8 mouse cellular contexts compared by ENCODE assay signal in genomic region chr14:122453388-122453995, GRCm38 (mm10). TPM values are rescaled to one million over a fixed set of nuclear protein-coding genes. Genes with fewer than 3 reads are reported as not detected.
A peak's percentile ranks its signal among the peaks of the same experiment; 100 is the strongest.
DNase-seq lines count a peak whose midpoint lies in the region; ATAC-seq and TF ChIP-seq lines count a peak whose summit lies in the region.

No protein-coding gene starts in this region.

- TF ChIP-seq CTCF in kidney, postnatal 0 days (IDR thresholded peaks at IDR 0.05; ENCODE audit: low read depth) = 0 out of 2 replicates have a peak, but pooled peaks have one; percentile 31

- peaks cover 14% of the 10 kb centered on the region for H3K4me1 ChIP-seq in heart, embryonic 11.5 days (ENCODE audit: control insufficient read depth, insufficient read depth, low read length)
- peaks cover 27% of the 10 kb centered on the region for H3K4me1 ChIP-seq in embryonic facial prominence, embryonic 15.5 days
- peaks cover 10% of the 10 kb centered on the region; the same call in 1 of the 2 replicates for H3K4me1 ChIP-seq in kidney, postnatal 0 days (replicated peaks; ENCODE audit: insufficient read depth, low read length)
- peaks cover 57% of the 10 kb centered on the region for H3K4me1 ChIP-seq in midbrain, embryonic 13.5 days (replicated peaks)

- ATAC-seq in heart, embryonic 11.5 days (replicated peaks; ENCODE audit: insufficient number of reproducible peaks, low FRiP score, low TSS enrichment) = no peak
- no peak for ATAC-seq in embryonic facial prominence, embryonic 15.5 days (ENCODE audit: insufficient number of reproducible peaks, low FRiP score, low TSS enrichment, low read depth)
- no peak; the same call in 1 of the 2 replicates for ATAC-seq in kidney, postnatal 0 days (replicated peaks; ENCODE audit: low FRiP score, low read depth)
- ATAC-seq in midbrain, embryonic 13.5 days = peak; percentile 73

- peaks cover 73% of the 10 kb centered on the region for H3K27me3 ChIP-seq in heart, embryonic 11.5 days (ENCODE audit: control insufficient read depth, insufficient read depth, low read length)
- peaks cover 70% of the 10 kb centered on the region for H3K27me3 ChIP-seq in embryonic facial prominence, embryonic 15.5 days
- peaks cover 72% of the 10 kb centered on the region for H3K27me3 ChIP-seq in kidney, postnatal 0 days (ENCODE audit: insufficient read depth, low read length)
- H3K27me3 ChIP-seq in midbrain, embryonic 13.5 days = peaks cover 79% of the 10 kb centered on the region

- H3K27ac ChIP-seq in heart, embryonic 11.5 days (ENCODE audit: low read depth, low read length) = no peak overlapping the region
- H3K27ac ChIP-seq in embryonic facial prominence, embryonic 15.5 days (replicated peaks) = no peak overlapping the region
- H3K27ac ChIP-seq in kidney, postnatal 0 days = no peak overlapping the region
- peak overlapping the region; percentile 80 for H3K27ac ChIP-seq in midbrain, embryonic 13.5 days

- H3K9ac ChIP-seq in heart, embryonic 11.5 days (ENCODE audit: low read depth, low read length) = no peak overlapping the region
- H3K9ac ChIP-seq in embryonic facial prominence, embryonic 15.5 days = no peak overlapping the region
- no peak overlapping the region for H3K9ac ChIP-seq in kidney, postnatal 0 days (ENCODE audit: low read depth, low read length)
- 0 out of 2 replicates have a peak overlapping the region, but pooled peaks have one; percentile 3 for H3K9ac ChIP-seq in midbrain, embryonic 13.5 days (replicated peaks)

- no peaks in the 10 kb centered on the region for H3K9me3 ChIP-seq in heart, embryonic 11.5 days (replicated peaks; ENCODE audit: control insufficient read depth, low read length)
- H3K9me3 ChIP-seq in embryonic facial prominence, embryonic 15.5 days (replicated peaks) = no peaks in the 10 kb centered on the region
- no peaks in the 10 kb centered on the region for H3K9me3 ChIP-seq in kidney, postnatal 0 days (replicated peaks; ENCODE audit: low read length)
- no peaks in the 10 kb centered on the region for H3K9me3 ChIP-seq in midbrain, embryonic 13.5 days

- no peak for DNase-seq in heart, adult 18-20 months
- DNase-seq in R1 (ENCODE audit: low read depth, low spot score) = peak; percentile 69
- peak; percentile 35 for DNase-seq in kidney, postnatal 0 days (ENCODE audit: low spot score)
- DNase-seq in gastrocnemius, adult 8-10 months (ENCODE audit: low spot score in 2 of 2) = no peak
- no peak for DNase-seq in spleen, postnatal 4 days (ENCODE audit: low spot score in 2 of 2)

- H3K36me3 ChIP-seq in heart, embryonic 11.5 days (ENCODE audit: control insufficient read depth, insufficient read depth, low read length) = no peaks in the 10 kb centered on the region
- no peaks in the 10 kb centered on the region for H3K36me3 ChIP-seq in embryonic facial prominence, embryonic 15.5 days
- no peaks in the 10 kb centered on the region for H3K36me3 ChIP-seq in kidney, postnatal 0 days (ENCODE audit: insufficient read depth, low read length)
- no peaks in the 10 kb centered on the region for H3K36me3 ChIP-seq in midbrain, embryonic 13.5 days

- WGBS in heart, embryonic 11.5 days (ENCODE audit: insufficient replicate concordance) = 10% methylated on average over 32 of the region's 32 CpGs
- WGBS in embryonic facial prominence, embryonic 15.5 days = 6% methylated on average over 32 of the region's 32 CpGs
- WGBS in kidney, postnatal 0 days = 6% methylated on average over 32 of the region's 32 CpGs
- WGBS in midbrain, embryonic 13.5 days = under 1% methylated on average over 32 of the region's 32 CpGs

- H3K4me3 ChIP-seq in heart, embryonic 11.5 days (ENCODE audit: low read depth, low read length) = peak overlapping the region; percentile 34
- H3K4me3 ChIP-seq in embryonic facial prominence, embryonic 15.5 days (replicated peaks) = peak overlapping the region; percentile 29
- peak overlapping the region; percentile 17; the same call in 1 of the 2 replicates for H3K4me3 ChIP-seq in kidney, postnatal 0 days (replicated peaks; ENCODE audit: low read depth, low read length)
- peak overlapping the region; percentile 21 for H3K4me3 ChIP-seq in midbrain, embryonic 13.5 days (replicated peaks)

- peak overlapping the region; percentile 67 for H3K4me2 ChIP-seq in heart, embryonic 11.5 days
- H3K4me2 ChIP-seq in embryonic facial prominence, embryonic 15.5 days (replicated peaks) = peak overlapping the region; percentile 46
- peak overlapping the region; percentile 44 for H3K4me2 ChIP-seq in kidney, postnatal 0 days (ENCODE audit: low read length)
- peak overlapping the region; percentile 44 for H3K4me2 ChIP-seq in midbrain, embryonic 13.5 days (replicated peaks)

RNA-seq across cellular contexts. Expression of gene Gm5089, which starts 2.6 kb away (rescaled TPM):
- not detected in 2 replicates for polyA plus RNA-seq in heart, embryonic 11.5 days (2014; fragmentation: Nextera tagmentation; extraction: Ambion mirVana)
- not detected for total RNA-seq in heart, adult 18-20 months (2021)
- polyA plus RNA-seq in embryonic facial prominence, embryonic 15.5 days (2015; fragmentation: Nextera tagmentation; extraction: Ambion mirVana) = 0.08 TPM in 1 of 2 replicates, not detected in the other
- not detected in 2 replicates for polyA plus RNA-seq in kidney, postnatal 0 days (2015; fragmentation: Nextera tagmentation; extraction: Ambion mirVana)
- 1.1 and 2.3 TPM in 2 replicates for polyA plus RNA-seq in midbrain, embryonic 13.5 days (2015; fragmentation: Nextera tagmentation; extraction: Ambion mirVana)
- not detected for total RNA-seq in gastrocnemius, adult 8-10 months (2022)

RNA-seq across cellular contexts. Expression of gene Zic5, which starts 12.0 kb away (rescaled TPM):
- polyA plus RNA-seq in heart, embryonic 11.5 days (2014; fragmentation: Nextera tagmentation; extraction: Ambion mirVana) = 0.16 TPM in 1 of 2 replicates, not detected in the other
- total RNA-seq in heart, adult 18-20 months (2021) = not detected
- polyA plus RNA-seq in embryonic facial prominence, embryonic 15.5 days (2015; fragmentation: Nextera tagmentation; extraction: Ambion mirVana) = 0.09 and 0.89 TPM in 2 replicates
- 0.06 and 0.11 TPM in 2 replicates for polyA plus RNA-seq in kidney, postnatal 0 days (2015; fragmentation: Nextera tagmentation; extraction: Ambion mirVana)
- 15.5 and 16.7 TPM in 2 replicates for polyA plus RNA-seq in midbrain, embryonic 13.5 days (2015; fragmentation: Nextera tagmentation; extraction: Ambion mirVana)
- total RNA-seq in gastrocnemius, adult 8-10 months (2022) = not detected

RNA-seq across cellular contexts. Expression of gene Zic2, which starts 21.7 kb away (rescaled TPM):
- polyA plus RNA-seq in heart, embryonic 11.5 days (2014; fragmentation: Nextera tagmentation; extraction: Ambion mirVana) = 0.07 TPM in 1 of 2 replicates, not detected in the other
- not detected for total RNA-seq in heart, adult 18-20 months (2021)
- 0.09 and 0.32 TPM in 2 replicates for polyA plus RNA-seq in embryonic facial prominence, embryonic 15.5 days (2015; fragmentation: Nextera tagmentation; extraction: Ambion mirVana)
- not detected in 2 replicates for polyA plus RNA-seq in kidney, postnatal 0 days (2015; fragmentation: Nextera tagmentation; extraction: Ambion mirVana)
- 10.3 and 10.7 TPM in 2 replicates for polyA plus RNA-seq in midbrain, embryonic 13.5 days (2015; fragmentation: Nextera tagmentation; extraction: Ambion mirVana)
- not detected for total RNA-seq in gastrocnemius, adult 8-10 months (2022)

RNA-seq across cellular contexts. Expression of gene Gm10837, which starts 36.9 kb away (rescaled TPM):
- 0.10 TPM in 1 of 2 replicates, not detected in the other for polyA plus RNA-seq in heart, embryonic 11.5 days (2014; fragmentation: Nextera tagmentation; extraction: Ambion mirVana)
- total RNA-seq in heart, adult 18-20 months (2021) = not detected
- polyA plus RNA-seq in embryonic facial prominence, embryonic 15.5 days (2015; fragmentation: Nextera tagmentation; extraction: Ambion mirVana) = not detected in 2 replicates
- not detected in 2 replicates for polyA plus RNA-seq in kidney, postnatal 0 days (2015; fragmentation: Nextera tagmentation; extraction: Ambion mirVana)
- polyA plus RNA-seq in midbrain, embryonic 13.5 days (2015; fragmentation: Nextera tagmentation; extraction: Ambion mirVana) = 0.43 and 0.73 TPM in 2 replicates
- not detected for total RNA-seq in gastrocnemius, adult 8-10 months (2022)

Comparison
In these comparisons a context has a peak if more than half of its experiments do, and no peak if none do; other contexts are left out.
1. DNase-seq: peak in R1 (single experiment) and kidney, postnatal 0 days (single experiment); none in heart, adult 18-20 months (0 of 2), gastrocnemius, adult 8-10 months (0 of 2) and spleen, postnatal 4 days (0 of 2).
2. Peak in every context shown above with its lines, with median percentiles within 50 percentile points of each other: H3K4me2 ChIP-seq and H3K4me3 ChIP-seq.